Mouse (Mus musculus): ENCODE data around the gene Tmem50b.

DNA sequence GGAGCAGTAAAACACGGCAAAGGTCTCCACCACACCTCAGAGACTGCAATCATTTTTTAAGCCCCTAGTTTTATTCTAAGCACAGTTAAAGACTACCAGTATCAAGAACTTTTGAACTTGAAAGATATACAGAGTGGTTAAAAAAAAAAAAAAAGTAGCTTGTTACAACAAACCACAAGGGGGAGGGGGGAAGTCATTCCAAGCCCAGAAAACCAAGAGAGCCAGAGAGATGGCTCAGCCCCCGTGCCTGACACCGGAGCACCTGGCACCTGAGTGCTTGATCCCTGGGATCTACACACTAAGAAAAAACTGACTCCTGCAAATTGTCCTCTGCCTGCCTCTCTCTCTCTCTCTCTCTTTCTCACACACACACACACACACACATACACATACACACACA is 4.3 kb downstream of the Tmem50b start:
- TF ChIP-seq GATA1 (IDR thresholded peaks at IDR 0.05; ENCODE audit: low read length) (no peak), TAL1 (IDR thresholded peaks at IDR 0.05; ENCODE audit: low read length) (no peak)
